Mouse (Mus musculus) ovary, adult 18-20 months (tissue): Measurements from ENCODE around the gene Cdh12.
"Not testable (repeated sequence)": the region's sequence is repeated elsewhere in the genome, so short reads cannot be mapped to it uniquely, and the experiment has no call there.

Experiments used
- DNase-seq: peaks from one replicate; pipeline ENCODE4 v3.0.0; 2022; ENCODE audit warnings: low spot score, mixed read lengths

Cdh12 gene

DNA sequence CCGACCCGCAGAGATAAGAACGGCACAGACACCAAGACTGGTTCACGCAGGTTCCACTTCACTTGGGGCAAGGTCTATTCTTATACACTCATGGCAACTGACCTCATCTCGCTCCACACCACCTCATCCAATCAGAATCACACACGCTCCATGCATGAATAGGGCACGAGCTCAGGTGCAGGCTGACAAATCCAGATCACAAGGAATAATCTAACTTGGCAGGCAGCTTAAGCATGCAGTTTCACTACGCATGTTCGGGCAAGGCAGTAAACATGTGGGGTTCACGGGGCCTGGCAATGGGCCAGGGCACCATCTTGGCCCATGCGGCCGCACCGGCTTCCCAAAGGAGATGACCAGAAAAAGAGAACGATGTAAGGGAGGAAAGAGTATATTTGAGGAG, 942.4 kb downstream of the Cdh12 start:
- DNase-seq: not testable (repeated sequence)

DNA sequence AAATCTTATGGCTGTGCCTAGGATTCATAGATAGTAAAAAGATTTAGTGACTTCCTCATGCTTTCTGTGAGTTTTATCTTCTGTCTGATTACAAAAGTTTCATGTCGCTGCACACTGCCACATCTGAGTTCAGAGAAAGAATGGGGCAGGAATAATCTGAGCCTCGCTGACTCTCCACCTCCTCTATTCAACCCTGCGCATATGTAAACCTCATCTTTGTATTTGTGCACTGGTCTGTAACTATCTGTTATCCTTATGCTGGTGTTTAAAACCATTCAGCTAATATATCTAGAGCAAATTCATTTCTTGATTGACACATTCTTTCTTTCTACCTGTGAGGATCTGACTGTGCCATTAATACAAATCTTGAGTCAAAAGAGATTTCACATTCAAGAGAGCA, 944.0 kb downstream of the Cdh12 start:
- no peak for DNase-seq

DNA sequence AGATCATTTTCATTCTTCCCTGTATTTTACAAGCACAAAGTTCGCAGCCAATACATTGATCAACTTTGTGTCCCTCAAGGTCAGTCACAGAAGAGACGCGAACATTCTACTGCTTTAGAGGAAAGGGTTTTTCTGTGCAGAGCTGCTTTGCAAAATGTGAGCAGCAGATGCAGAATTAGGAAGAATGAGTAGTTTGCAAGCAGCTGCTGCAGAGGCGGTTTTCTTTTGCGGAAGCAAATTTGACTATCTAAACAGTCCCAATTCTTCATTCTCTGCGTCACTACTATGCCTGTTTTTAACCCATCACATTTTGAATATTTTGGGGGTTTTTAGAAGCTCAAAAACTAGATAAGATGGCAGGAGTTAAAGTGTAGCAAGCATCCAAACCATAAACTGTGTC, 956.1 kb downstream of the Cdh12 start:
- DNase-seq: no peak

DNA sequence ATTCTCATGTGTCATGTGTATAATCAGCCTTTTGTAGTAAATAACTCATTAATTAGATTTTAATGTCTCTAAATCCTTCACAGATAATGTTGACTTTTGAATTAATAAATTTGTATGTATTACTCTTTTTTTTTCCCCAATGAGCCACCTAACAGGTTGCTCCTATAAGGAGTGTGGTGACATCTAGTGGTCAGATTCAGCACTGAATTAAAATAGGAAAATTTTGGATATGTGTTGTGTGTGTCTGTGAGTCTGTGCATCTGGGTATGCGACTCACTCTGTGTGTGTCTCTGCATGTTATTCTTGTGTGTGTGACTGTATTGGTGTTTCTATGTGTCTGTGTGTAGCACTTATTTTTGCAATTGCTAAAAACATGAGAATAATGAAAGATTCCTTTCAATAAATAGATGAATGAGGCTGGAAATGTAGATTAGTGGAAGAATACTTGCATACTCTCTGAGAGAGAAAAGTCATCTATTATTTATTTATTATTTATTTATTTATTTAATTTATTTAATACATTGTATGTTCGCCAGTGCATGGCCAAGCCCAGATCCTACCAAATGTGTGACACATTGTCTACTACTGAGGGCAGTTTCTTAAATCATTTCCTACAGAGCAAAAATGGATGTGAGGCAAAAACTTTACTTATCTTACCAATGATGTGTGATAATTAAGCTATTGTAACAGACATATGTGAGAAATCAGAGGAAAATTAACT, 958.4 kb downstream of the Cdh12 start:
- DNase-seq: no peak

DNA sequence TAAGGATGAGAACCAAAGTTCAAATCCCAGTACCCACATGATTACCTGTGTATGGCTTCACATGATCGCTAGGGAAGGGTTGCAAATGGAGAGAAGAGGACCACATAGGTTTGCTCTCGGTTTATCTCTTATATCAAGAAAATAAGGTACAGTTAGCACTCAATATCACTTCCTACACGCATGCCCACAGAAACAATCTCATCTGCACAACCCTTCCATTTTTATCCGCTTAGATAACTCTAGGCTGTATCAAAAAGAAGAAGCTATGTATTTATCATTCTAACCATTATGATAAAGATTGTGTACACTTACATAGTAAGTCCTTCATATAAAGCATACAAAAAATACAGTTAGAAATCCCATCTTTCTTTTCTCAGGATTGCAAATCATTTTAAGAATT, 988.3 kb downstream of the Cdh12 start:
- DNase-seq: no peak

DNA sequence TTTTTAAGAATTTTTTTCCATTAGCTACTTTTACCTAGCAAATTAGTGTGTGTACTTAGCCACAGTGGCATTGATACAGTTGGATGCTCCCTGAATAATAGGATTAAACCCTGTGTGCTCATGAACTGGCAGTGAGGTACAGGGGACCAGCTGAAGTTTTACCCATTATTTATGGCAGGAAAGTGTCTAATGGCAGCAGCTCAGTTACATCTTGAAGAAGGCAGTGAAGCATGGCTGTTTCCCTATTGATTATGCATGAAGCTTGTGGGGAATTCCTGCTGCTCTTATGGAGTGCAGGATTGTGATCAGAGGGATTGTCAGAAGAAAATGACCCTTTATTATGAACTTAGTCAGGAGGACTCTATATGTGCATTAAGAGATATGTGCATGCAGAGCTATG, 988.9 kb downstream of the Cdh12 start:
- no peak for DNase-seq

DNA sequence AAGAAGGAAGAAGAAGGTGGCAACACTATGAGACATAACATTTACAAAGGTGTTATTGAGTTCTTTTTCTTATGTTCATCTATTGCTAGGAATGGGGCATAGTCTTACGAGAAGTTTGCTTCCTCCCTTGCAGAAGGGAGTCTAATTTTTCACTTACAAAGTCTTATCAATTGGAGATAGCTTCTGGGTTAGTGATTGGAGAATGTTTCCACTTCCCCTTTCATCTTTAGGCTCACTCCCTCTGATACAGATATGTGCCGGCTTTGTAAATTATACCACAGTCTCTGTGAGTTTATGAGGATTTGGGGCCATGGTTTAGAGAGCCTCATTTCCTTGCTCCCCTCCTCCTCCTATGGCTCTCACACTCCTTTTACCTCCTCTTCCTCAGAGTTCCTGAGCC, 1009.0 kb downstream of the Cdh12 start:
- DNase-seq: no peak

DNA sequence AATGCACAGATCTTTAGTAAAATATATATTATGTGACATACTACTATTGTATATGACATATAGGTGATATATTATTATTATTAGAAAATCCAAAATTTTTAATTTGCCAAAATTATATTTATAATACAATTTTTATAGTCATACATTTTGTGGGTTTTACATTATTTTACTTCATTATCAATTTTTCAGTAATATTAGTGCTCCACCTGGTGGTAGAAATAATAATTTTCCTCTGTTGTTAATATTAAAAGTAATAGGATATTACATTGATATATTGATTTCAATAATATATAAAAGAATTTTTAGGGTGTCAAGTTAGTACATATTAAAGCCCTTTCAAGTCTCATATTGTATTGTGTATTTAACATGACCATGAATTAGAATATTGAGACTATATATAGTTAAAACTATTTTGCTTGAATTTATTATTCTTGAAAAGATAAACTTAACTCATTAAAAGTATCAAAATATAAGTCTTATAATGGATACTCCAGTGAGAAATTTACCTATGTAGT, 1070.3 kb downstream of the Cdh12 start:
- DNase-seq: no peak

DNA sequence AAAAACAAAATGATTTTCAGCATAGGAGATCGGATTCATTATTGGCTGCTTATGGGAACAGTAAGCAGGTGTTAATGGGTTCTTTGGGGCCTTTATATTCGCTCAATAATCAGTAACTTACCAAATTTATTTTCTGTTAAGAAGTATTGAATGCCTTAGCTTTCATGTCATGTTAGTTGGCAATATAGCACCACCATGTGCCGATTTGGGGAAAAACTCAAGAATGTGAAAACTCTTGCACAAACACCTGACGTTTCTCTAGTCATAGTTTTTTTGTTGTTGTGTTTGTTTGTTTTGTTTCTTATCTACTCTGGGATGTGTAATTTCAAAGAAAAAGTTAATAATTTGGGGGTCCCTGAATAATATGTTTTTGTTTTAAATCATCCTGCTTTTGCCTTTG, 1081.7 kb downstream of the Cdh12 start:
- no peak for DNase-seq

DNA sequence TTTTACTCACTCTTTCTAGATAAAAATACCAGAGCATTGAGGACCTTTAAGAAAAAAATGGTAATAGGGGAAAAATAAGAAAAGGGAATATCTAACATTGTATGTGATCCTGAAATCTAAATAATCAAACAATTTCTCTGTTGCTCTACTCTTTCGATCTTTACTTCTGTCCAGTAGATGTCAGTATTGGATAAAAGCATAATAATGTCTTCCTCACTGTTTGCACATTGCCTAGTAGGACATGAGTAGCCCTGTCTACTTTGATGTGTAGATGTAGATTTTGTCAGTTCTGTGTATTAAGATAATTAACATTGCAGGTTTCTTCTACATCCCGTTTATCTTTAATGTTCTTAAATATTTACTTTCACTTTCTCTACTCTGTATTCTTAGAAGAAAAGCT, 1087.8 kb downstream of the Cdh12 start:
- no peak for DNase-seq

DNA sequence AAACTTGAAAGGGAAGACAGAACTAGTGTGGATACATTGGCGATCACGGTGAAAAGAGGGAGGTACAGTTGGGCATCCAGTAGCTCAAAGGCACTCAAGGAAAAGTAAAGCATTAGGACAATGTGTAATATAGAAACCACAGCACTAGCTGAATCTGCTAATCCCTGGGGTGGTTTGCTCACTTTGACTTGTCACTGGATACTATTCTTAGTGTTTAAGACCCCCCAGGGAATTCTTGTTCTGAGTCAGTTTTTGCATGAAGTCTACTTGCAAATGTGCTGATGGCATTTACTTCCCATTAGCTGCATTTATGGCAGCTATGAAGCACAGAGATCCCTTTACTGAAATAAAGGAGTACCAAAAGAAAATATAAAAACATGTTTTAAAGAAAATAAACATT, 1095.7 kb downstream of the Cdh12 start:
- no peak for DNase-seq

DNA sequence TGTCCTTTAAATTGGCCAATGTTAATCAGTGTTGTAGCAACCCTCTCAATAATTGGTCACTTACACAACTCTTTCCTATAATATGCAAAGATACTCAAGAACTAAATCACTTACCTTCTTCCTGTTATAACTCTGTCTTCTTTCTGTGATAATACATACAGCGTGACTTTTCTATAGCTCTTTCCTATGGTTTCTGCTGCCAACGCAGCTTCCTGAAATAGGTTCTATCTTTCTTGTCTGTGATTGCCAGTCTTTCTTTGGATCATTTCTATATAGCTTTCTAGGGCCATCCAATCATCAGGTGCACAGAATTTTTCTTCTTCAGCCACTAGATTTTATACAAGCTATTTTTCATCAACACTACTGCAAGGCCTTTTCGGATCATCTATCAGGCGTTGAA, 1106.9 kb downstream of the Cdh12 start:
- DNase-seq: no peak

DNA sequence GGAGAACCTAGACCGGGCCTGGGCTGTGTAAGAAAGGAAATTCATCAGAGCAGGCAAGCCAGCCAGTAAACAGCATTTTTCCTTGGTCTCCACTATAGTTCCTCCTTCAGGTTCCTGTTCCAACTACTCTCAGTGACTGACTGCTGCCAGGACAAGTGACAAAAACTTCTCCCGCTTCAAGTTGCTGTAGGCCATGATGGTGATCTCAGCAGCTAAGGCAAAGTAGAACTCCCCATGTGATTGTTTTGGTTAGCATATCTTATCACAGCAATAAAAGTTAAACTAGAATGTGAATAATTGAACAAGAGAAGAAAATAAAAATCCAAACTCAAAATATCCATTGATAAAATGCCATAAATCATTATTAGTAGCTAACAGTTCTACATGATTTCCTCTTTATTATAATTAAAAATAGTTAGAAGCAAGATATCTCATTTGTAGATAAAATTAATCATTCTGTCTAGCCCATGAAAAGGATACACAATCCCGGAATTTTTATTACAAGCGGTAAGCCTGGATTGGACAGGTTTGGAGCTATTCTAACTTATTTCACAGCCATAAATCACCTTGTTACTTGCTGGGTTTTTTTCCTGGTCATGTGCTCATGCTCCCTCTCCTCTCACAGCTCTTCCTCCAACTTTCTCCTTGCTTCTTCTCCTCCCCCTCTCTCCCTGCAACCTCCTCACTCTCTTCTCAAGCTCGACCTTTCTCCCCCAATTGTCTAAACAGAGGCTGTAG, 1117.4 kb downstream of the Cdh12 start:
- no peak for DNase-seq

DNA sequence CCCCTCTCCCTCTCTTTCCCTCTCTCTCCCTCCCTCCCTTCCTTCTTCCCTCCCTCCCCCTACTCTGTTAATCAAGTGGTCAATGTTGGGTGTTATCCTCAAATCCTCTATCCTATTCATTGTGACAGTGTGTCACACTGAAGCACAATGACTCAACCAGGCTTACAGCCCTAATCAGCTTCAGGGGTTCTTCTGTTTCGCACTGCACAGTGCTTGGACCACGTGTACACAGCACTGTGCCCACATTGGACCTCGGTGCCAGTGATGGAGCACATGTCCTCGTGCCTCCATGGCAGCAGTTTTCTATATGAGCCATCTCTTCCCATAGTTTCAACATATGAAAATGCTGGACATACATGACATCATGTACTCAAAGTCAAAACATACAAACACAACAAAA, 1155.4 kb downstream of the Cdh12 start:
- DNase-seq: no peak
